Mouse (Mus musculus) monocyte, adult 5-6 weeks (primary cell): ENCODE data around the gene Thada. TPM values are rescaled to one million over a fixed set of nuclear protein-coding genes. Genes with fewer than 3 reads are reported as not detected.

ENCODE experiments used
- ATAC-seq: fragments of 153-309, 156-312 bp; replicated peaks from 2 replicates; pipeline ENCODE4 v1.8.0; 2017; ENCODE audit warnings: mild to moderate bottlenecking; ENCODE audit not compliant: low TSS enrichment, insufficient number of reproducible peaks, severe bottlenecking, poor library complexity, low FRiP score
- total RNA-seq: library from RNA; stranded (forward); fragments of 200-1000, 200-491, 200-594 nt; gene quantifications from 3 replicates; pipeline ENCODE4 v1.2.3, GENCODE M21; 2017

Thada gene
- total RNA-seq, 1 experiment from 2014 or later: 20.3 TPM

DNA sequence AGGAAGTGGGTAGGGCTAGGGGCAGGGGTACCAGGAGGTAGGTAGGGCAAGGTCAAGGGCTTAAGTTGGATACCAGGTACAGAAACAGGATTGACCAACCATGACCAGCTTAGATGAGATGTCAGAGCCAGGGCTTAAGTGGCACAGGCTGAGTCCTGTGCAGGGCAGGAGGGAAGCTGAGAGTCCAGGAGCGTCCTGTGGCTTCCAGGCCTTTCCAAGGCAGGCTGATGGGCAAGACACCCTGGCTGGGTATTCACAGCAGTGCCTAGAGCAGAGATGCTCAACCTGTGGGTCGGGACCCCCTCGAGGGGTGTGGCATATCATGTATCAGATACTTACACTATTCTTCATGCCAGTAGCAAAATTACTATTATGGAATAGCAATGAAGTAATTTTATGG is 300.3 kb downstream of the Thada start:
- no peak for ATAC-seq

DNA sequence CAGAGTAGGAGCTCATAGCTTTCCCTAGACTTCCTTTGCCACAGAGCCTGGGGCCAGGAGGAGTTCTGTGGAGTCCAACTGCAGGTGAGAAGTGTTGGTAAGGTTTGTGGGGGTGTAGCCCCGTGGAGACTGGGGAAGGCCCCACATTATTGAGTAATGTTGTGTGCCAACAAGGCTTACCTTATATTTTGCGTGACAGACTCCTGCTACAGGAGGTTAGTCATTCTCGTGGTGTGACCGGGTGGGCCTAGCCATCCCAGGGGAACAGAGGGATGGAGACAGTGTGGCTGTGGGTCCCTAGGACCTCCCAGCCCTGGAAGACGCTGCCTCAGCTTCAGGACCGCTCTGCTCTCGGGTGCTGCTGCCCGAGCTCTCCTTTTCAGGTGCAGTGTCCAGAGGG is 301.9 kb downstream of the Thada start:
- ATAC-seq: no peak

DNA sequence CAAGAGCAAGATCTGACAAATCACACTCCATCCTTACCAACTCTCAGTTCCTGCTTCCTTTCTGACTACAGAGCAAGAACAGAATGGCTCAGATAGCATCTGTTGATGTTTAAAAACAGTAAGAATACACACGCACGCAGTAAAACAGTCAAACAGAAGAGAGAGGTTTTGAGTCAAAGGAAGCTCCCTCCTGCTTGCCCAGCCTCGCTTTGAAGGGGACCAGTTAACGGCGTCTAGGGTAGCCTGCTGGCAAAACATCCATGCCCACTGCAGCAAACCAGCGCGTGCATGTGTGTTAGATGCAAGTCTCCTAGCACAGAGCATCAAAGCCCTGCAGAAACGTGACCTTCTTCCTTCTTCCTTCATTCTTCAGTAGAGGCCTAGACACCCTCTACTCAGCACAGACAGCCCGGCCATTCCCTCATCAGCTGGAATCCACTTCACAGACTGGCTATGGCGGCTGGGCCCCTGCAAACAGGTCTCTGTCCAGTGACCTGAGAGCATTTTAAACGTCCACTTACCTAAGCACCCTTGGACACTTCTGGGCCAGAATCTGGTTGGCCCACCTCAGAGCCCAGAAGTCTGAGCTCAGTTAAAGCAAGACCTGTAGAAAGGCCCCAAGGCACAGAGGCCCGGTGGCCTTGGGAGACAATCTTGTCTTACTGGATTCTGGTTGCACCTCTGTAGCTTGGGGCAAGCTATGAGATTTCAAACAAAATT is 302.8 kb downstream of the Thada start:
- no peak for ATAC-seq

DNA sequence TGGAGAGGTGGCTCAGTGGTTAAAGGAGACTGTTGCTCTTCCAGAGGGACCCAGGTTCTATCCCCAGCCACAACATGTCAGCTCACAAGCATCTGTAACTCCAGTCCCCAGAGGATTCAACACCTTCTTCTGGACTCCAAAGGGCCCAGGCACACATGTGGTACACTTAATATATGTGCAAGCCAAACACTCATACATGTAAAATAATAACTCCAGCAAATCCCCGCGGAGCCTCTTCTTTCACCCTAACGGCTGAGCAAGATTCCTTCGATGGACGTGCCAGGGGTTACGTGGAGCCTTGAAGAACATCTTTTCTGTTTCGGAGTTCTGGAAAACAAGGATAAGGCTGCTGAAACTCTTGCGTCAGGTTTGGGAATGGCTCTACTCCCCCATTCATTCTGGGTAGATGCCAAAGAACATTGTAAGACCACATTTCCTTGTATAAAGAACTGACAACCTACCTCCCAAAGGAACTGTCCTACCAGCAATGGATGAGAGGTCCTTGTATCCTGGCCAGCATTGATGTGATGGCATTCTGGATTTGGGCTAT is 303.7 kb downstream of the Thada start:
- no peak for ATAC-seq

DNA sequence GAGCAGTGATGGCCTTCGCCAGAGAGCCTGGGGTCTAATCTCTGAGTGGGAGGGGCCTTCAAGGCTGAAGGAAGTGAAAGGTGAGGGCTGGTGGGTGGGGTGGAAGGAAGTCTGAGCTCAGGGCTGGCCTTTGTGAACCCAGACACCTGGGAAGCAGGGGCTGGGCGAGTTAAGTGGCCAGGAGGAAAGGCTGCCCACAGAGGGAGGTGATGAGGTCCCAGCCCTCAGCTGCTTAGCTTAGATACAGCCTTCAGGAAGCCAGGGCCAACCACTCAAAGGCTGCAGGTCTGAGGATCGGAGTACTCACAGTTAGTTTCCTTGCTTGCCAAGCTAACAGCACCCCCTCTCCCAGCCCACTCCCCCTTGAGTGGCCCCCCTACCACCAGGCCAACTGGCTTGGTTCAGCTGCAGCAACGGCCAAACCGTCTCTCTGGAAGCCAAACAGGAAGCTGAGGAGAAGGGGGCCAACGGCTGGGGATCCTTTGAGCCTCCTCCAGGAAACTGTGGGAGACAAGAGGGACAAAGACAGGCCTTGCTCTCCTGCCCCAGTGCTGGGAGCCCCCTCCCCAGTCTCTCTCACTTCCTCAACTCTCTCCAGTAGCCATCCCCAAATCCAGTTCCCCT is 304.7 kb downstream of the Thada start:
- ATAC-seq: no peak

DNA sequence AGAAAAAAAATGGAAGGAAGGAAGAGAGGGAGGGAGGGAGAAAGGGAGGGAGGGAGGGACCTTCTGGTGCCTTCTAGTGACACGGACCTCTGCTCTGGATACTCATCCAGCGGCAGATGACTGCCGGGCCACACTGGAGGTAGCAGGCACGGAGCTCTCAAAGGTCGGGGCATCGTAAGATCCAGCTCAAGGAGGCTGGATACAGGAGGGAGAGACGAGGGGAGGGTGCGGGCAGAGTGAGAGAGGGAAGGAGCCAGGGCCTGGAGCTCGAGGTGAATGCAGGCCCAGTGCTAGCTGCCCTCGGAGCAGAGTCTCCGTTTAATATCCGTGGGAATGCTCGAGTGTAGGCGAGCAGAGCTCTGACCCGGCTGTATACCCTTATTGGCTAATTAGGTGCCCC is 307.1 kb downstream of the Thada start:
- no peak for ATAC-seq

DNA sequence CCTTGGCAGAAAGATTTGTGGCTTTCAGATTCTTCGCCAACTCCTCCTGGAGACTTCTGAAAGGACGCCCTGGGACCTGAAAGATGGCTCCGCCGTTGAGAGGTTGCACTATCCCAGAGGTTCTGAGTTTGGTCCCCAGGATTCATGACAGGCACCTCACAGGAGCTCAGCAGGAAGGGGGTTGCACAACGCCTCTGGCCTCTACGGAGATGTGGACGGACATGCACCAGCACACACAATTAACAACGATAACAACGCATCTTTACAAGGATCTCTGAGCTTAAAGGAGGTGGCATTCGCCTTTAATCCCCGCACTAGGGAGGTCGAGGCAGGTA is 307.6 kb downstream of the Thada start:
- ATAC-seq: no peak

DNA sequence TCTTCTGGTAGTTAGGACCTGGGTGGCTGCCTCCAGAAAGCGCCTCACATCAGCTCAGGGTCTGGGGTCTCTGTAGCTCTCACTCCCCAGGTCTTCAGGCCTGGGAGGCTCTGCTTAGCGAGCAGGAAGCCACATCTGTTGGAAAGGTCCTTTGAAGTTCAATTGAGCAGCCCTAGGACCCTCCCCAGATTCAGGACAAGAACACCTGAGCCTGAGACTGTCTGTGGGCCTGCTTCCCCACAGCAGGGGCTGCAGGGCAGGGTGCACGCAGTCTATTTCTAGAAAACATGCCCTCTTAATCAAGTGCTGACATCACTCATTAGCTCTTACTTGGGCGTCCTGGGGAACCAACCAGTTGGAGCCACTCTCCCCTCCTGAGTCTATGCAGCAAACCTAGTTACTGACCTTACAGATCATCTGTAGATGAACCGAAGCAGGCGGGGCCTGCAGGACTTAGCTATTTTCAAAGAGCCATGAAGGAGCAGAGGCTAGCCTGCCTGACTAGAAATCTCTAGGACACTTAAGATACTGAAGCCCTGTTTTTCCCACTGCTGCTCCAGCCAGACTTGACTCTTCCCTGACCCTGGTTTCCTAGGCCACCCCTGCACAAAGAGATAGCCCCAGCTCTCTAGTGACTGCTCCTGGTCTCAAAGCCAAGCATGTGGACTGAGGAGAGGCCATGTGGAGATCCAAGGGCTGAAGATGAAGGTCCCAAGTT is 308.1 kb downstream of the Thada start:
- no peak for ATAC-seq

DNA sequence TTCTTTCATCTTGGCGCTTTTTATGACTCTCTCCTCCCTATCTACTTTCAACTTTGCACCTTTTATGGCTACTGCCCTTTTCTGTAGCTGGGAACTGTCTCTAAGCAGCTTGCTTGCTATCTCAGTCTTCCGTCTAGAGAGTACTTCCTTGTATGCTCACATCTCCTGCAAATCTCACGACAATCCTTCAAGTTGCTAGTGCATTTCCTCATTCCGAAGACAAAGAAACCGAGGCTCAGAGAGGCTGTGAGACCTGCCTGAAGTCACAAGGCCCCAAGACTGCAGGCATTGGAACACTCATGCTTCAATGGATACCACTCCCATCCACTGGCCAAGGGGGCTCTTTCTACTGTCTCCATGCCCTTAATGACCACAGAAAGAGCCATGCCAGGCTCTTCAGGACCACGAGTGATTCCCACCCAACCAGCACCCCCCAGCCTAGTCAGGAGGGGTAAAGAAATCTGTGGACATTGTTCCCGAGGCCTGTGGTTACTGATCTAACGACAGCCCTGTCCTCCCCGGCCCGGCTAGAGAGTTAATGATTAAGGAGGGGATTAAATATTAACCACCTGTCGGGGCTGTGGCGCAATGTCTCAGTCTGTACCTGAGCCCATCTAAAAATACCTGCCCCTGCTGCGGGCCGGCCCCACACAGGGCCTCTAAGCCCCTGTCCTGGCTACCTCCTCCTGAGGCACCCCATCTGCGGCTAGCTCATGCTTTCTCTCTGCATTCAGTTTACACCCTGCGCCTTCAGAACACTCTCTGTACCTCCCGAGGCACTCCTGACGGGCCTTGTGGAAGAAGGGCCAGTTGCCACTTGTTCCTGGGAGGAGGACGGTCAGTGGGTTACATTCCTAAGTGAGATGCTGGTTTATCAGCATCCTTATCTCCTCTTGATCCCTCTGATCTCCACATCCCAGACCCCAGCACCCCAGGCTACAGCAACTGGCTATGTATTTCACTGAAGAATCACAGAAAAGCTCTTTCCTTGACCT is 309.0 kb downstream of the Thada start:
- no peak for ATAC-seq

DNA sequence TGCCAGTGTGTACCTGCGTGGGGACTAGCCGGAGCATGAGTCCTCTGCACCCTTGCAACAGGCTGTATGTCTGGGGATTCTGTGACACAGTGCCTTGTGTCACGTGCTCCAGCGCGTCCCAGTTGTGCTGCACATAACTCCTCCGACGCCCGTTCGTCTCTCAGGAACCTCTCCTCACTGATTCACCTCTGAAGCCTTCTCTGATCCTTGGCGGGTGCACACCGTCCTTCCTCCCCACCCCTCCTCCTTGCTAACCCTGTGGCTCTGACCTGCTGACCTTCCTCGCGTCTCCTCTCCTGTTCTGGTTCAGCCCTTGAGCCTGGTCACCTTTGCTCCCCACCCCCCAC is 309.8 kb downstream of the Thada start:
- no peak for ATAC-seq

DNA sequence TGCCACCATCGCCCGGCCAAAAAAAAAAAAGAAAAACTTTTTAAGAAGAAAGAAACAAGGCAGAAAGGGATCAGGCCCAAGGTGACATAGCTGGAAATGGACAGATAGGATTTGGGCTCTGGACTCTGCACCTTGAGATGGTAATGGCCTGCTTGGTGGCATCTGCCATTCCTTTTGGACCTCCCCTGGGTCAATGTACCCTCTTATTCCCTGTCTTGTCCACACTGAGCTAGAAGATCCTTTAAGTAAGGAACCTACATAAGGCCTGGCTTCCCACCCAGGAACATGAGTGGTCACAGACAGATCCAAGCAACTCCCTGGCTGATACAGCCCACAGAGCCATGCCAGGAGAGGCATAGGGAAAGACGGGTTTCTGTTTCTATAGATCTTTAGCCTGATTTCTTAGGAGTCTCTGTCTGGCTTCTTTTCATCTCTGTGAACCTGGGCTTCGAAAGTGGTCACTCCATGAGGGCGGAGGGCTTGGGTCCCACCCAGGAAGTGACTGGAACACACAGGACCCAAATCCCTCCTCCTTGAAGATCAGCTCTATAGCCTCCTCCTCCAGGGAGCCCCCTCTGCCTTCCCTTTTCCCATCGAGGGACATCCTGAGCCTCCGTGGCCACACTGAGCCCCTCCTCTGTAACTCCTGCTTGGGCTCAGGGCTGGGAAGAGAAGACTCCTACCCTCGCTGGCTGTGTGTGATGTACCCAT is 310.3 kb downstream of the Thada start:
- ATAC-seq: no peak

DNA sequence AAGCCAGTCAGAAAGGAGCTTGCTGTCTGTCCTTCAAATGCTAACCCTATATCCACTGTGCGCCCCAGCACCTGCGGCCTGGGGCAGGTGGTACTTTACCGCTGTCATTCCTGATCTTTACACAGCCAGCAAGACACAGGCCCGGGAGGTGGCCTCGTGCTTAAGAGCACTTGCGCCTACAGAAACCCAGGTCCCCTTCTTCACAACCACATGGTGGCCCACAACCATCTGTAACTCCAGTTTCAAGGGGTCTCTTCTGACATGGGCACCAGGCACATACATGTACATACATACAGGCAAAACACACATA is 311.0 kb downstream of the Thada start:
- ATAC-seq: no peak

DNA sequence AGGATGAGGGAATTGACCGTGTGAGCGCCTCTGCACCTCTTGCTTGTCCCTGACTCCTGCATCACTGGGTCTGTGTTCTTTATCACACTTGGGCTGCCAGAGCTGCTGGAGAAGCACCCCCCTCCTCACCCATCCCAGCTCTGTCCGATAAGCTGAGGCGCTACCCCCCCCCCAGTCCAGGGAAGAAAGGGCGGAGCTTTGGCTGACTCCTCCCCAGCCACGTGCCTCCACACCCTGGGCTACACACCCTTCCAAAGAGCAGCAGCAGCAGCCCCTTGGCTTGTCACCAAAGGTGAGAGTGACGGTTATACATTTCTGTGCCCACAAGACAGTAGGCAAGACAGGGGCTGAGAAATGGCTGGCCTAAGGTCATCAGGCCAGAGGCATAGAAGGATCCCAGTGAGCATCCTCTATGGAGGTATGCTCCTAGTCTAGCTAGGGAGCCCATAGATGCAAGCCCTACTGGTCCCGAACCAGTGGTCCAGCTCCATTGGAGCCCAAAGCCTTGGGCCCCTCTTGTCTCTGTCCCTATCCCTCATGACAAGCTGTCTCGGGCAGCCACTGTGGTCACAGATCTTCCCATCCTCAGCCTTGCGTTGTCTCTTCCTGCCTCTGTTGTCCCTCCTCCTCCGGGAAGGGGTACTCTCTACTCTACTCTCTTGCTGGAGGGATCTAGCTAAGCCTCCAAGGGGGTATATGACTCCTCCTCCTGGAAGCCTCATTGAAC is 311.5 kb downstream of the Thada start:
- ATAC-seq: no peak

DNA sequence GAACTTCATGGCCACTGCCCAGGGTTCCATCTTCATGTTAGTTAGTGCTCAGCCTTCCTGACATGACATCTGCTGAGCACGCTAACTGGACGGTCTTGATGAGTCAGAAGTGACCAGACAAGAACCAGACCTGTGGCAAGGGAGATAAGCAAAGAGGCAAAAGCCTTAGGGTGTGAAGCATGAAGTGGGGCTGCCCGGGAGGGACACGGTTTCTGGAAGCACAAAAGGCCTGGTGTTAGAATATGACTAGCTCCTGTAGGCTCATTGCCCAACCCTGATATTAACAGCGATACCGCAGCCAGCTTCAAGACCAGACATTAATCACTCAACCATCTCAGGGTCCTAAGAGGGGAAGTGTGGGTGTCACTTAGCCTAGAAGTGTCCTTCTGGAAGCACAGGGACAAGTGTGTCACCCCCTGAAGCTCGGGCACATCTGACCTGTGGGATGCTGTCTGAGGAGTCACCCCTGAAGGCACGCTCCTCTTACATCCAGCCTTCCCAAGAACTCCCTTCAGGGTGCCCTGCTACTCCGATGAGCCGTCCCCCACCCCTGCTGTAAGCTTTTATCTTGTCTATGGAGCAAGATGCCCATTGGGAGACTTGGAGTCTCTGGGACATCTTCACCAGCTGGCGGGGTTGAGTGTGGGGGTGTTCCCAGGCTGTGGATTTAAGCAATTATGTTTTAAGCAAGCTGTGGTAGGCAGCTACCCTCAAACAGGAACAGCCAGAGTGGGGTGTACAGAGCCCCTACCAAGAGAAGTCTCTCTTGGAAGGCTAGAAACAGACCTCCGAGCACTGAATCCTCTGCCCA is 312.8 kb downstream of the Thada start:
- no peak for ATAC-seq

DNA sequence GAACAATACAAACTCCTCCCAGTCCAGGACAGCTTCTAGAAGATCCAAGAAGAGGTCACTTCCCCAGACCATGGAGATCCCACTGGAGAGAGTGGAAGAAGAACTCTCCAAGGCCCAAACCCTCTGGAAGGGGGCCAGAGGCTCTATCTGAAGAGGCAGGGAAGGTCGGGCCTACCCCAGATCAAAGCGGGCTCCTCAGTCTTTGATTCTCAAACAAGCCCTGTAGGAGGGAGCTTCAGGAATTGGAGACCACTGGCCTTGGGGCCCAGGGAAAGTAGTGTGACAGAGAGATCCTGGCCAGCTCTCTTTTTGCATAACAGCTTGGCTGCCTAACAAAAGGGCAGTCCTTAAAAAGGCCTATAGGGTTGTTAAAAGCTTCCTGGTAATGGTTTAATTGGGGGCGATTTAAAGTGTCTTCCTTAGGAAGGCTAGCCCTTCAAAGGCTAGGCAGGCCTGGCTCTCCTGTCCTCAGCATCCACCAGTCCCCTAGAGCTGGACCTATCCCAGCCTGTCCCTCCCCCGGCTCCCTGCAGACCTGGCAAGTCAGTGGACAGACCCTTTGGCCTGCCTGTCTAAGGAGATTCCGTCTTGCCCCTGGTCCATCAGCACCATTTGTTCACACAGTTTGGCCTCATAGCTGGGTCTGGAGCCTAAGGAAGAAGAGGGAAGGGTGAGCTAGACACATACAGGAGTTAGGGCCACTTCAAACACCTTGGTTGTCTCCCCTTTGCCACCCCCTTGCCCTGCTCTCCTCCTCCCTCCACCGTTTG is 313.6 kb downstream of the Thada start:
- ATAC-seq: no peak

DNA sequence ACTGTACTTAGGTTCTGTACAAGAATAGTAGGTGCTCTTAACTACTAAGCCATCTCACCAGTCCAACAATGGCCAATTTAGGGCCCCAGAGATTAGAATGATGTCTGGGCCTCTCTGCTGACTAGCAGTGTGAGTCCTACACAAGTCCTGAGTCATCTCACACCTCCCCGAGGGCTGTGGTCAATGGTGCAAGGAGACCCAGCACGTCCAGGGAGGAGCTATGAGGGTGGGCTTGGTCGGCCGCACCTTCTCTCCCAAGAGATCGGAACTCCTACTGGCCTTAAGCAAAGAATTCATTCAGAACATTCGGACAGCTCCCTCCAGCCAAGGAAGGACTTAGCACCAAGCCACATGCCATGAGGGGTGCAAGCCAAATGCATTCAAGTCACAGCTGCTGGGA is 314.7 kb downstream of the Thada start:
- no peak for ATAC-seq
